Mouse (Mus musculus): ENCODE results near the gene Mst1r.

- no peak for TF ChIP-seq CTCF (IDR thresholded peaks at IDR 0.05; ENCODE audit: low read depth)
- no peak for TF ChIP-seq EP300 (IDR thresholded peaks at IDR 0.05; ENCODE audit: low read depth)
Measured at GRCm38 (mm10) chr9:107934146-107934545, 27.5 kb downstream of the Mst1r start.
